ENCODE assay signal across 11 mouse cellular contexts in the genomic region with DNA sequence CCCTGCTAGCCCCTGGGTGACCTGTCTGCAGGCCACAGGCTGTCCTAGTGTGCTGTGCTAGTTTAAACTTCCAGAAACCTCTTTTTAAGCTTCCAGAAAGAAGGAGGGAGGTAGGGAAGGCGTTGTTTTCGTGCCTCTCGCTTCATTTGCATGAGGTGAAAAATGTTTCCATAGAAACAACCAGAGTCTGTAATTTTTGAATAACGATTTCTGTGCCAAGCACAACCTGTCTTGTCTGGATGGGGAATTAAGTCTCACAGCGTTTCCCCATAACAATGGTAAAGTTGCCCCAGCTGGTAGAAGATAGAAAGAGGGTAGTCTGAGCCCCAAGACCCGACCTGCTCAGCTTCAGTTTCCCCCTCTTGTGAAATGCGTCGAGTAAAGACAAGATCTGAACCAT. TPM values are rescaled to one million over a fixed set of nuclear protein-coding genes. Genes with fewer than 3 reads are reported as not detected.
A peak's percentile ranks its signal among the peaks of the same experiment; 100 is the strongest.
DNase-seq lines count a peak whose midpoint lies in the region; ATAC-seq and TF ChIP-seq lines count a peak whose summit lies in the region.
"Had no signal": no experiment of that assay in that cellular context is flagged by ENCODE, and none has a peak within 500 bp of the region (broad histone marks: within the 10 kb centered on the region; RNA-seq: fewer than 3 reads in every experiment).

No protein-coding gene starts in this region.

- peaks cover 47% of the 10 kb centered on the region for H3K4me1 ChIP-seq in hindbrain, embryonic 10.5 days (replicated peaks)
- H3K4me1 ChIP-seq in hindbrain, embryonic 16.5 days (ENCODE audit: control insufficient read depth, insufficient read depth, low read depth, low read length) = peaks cover 24% of the 10 kb centered on the region
- peaks cover 27% of the 10 kb centered on the region for H3K4me1 ChIP-seq in embryonic facial prominence, embryonic 10.5 days
- peaks cover 40% of the 10 kb centered on the region for H3K4me1 ChIP-seq in hindbrain, embryonic 13.5 days (replicated peaks)
- H3K4me1 ChIP-seq in midbrain, embryonic 13.5 days (replicated peaks) = peaks cover 41% of the 10 kb centered on the region

- H3K36me3 ChIP-seq in hindbrain, embryonic 10.5 days = no peaks in the 10 kb centered on the region
- H3K36me3 ChIP-seq in hindbrain, embryonic 16.5 days (ENCODE audit: control insufficient read depth, insufficient read depth, low read length) = no peaks in the 10 kb centered on the region
- H3K36me3 ChIP-seq in embryonic facial prominence, embryonic 10.5 days (replicated peaks) = no peaks in the 10 kb centered on the region
- H3K36me3 ChIP-seq in hindbrain, embryonic 13.5 days = no peaks in the 10 kb centered on the region
- no peaks in the 10 kb centered on the region for H3K36me3 ChIP-seq in midbrain, embryonic 13.5 days

- peak overlapping the region; percentile 73; the same call in 1 of the 2 replicates for H3K27ac ChIP-seq in hindbrain, embryonic 10.5 days
- no peak overlapping the region for H3K27ac ChIP-seq in hindbrain, embryonic 16.5 days (ENCODE audit: low read depth, low read length)
- H3K27ac ChIP-seq in embryonic facial prominence, embryonic 10.5 days (replicated peaks) = no peak overlapping the region
- peak overlapping the region; percentile 78; the same call in 1 of the 2 replicates for H3K27ac ChIP-seq in hindbrain, embryonic 13.5 days
- peak overlapping the region; percentile 79; the same call in 1 of the 2 replicates for H3K27ac ChIP-seq in midbrain, embryonic 13.5 days
- H3K27ac ChIP-seq in gastrocnemius, adult 2 months = no peak overlapping the region

- H3K9ac ChIP-seq in hindbrain, embryonic 16.5 days (ENCODE audit: low read depth, low read length) = no peak overlapping the region
- no peak overlapping the region for H3K9ac ChIP-seq in hindbrain, embryonic 13.5 days
- H3K9ac ChIP-seq in midbrain, embryonic 13.5 days (replicated peaks) = peak overlapping the region; percentile 34

- H3K4me2 ChIP-seq in hindbrain, embryonic 16.5 days (ENCODE audit: low read length) = no peak overlapping the region
- H3K4me2 ChIP-seq in hindbrain, embryonic 13.5 days = peak overlapping the region; percentile 25
- peak overlapping the region; percentile 32 for H3K4me2 ChIP-seq in midbrain, embryonic 13.5 days (replicated peaks)

- no peak for DNase-seq in hindbrain, embryonic 10.5 days (ENCODE audit: low spot score)
- no peak for DNase-seq in embryonic facial prominence, embryonic 10.5 days (ENCODE audit: low spot score)
- DNase-seq in gastrocnemius, adult 2 months = no peak
- DNase-seq in cerebellum, adult 11-12 months = no peak
- no peak for DNase-seq in adrenal gland, postnatal 4 days (ENCODE audit: low spot score in 2 of 2)

- H3K4me3 ChIP-seq in hindbrain, embryonic 10.5 days = peak overlapping the region; percentile 29
- no peak overlapping the region for H3K4me3 ChIP-seq in hindbrain, embryonic 16.5 days (ENCODE audit: low read length)
- peak overlapping the region; percentile 28; the same call in 1 of the 2 replicates for H3K4me3 ChIP-seq in embryonic facial prominence, embryonic 10.5 days
- H3K4me3 ChIP-seq in hindbrain, embryonic 13.5 days = no peak overlapping the region
- no peak overlapping the region for H3K4me3 ChIP-seq in midbrain, embryonic 13.5 days (replicated peaks)
- H3K4me3 ChIP-seq in gastrocnemius, adult 2 months = no peak overlapping the region

- H3K9me3 ChIP-seq in hindbrain, embryonic 10.5 days = no peaks in the 10 kb centered on the region
- H3K9me3 ChIP-seq in hindbrain, embryonic 16.5 days (ENCODE audit: control insufficient read depth, low read length) = no peaks in the 10 kb centered on the region
- no peaks in the 10 kb centered on the region for H3K9me3 ChIP-seq in embryonic facial prominence, embryonic 10.5 days
- no peaks in the 10 kb centered on the region for H3K9me3 ChIP-seq in hindbrain, embryonic 13.5 days
- H3K9me3 ChIP-seq in midbrain, embryonic 13.5 days = no peaks in the 10 kb centered on the region

- intact Hi-C loops in gastrocnemius, adult 2 months (cut with DNase I) = loop anchor here (1.0 kb wide), 1 partner anchor 490 kb away; no protein-coding TSS in a partner anchor

- H3K27me3 ChIP-seq in hindbrain, embryonic 10.5 days (ENCODE audit: insufficient read depth, poor library complexity, severe bottlenecking) = peaks cover 53% of the 10 kb centered on the region
- H3K27me3 ChIP-seq in hindbrain, embryonic 16.5 days (replicated peaks; ENCODE audit: control insufficient read depth, insufficient read depth, low read length) = no peaks in the 10 kb centered on the region
- H3K27me3 ChIP-seq in embryonic facial prominence, embryonic 10.5 days (replicated peaks; ENCODE audit: low read depth, poor library complexity, severe bottlenecking) = peaks cover 34% of the 10 kb centered on the region
- 0 out of 2 replicates have a peak, but pooled peaks cover 6% of the 10 kb centered on the region for H3K27me3 ChIP-seq in hindbrain, embryonic 13.5 days
- peaks cover 6% of the 10 kb centered on the region; the same call in 1 of the 2 replicates for H3K27me3 ChIP-seq in midbrain, embryonic 13.5 days
- H3K27me3 ChIP-seq: Patski had no signal

- WGBS in hindbrain, embryonic 10.5 days = 51% methylated on average over 8 of the region's 8 CpGs
- 23% methylated on average over 8 of the region's 8 CpGs for WGBS in hindbrain, embryonic 16.5 days
- WGBS in embryonic facial prominence, embryonic 10.5 days = 41% methylated on average over 8 of the region's 8 CpGs
- 30% methylated on average over 8 of the region's 8 CpGs for WGBS in hindbrain, embryonic 13.5 days
- 30% methylated on average over 8 of the region's 8 CpGs for WGBS in midbrain, embryonic 13.5 days

- no peak for ATAC-seq in hindbrain, embryonic 16.5 days
- no peak for ATAC-seq in hindbrain, embryonic 13.5 days (ENCODE audit: low FRiP score)
- no peak for ATAC-seq in midbrain, embryonic 13.5 days

- TF ChIP-seq CTCF in gastrocnemius, adult 2 months (IDR thresholded peaks at IDR 0.05) = no peak

RNA-seq across cellular contexts. Expression of a gene that starts 59.3 kb away (rescaled TPM):
- polyA plus RNA-seq in hindbrain, embryonic 10.5 days (2016; fragmentation: Nextera tagmentation; extraction: Ambion mirVana) = 64.4 and 82.8 TPM in 2 replicates
- polyA plus RNA-seq in hindbrain, embryonic 16.5 days (2015; fragmentation: Nextera tagmentation; extraction: Ambion mirVana) = 57.7 and 84.8 TPM in 2 replicates
- 287 and 291 TPM in 2 replicates for polyA plus RNA-seq in embryonic facial prominence, embryonic 10.5 days (2016; fragmentation: Nextera tagmentation; extraction: Ambion mirVana)
- polyA plus RNA-seq in hindbrain, embryonic 13.5 days (2015; fragmentation: Nextera tagmentation; extraction: Ambion mirVana) = 88.0 and 102 TPM in 2 replicates
- 117 and 118 TPM in 2 replicates for polyA plus RNA-seq in midbrain, embryonic 13.5 days (2015; fragmentation: Nextera tagmentation; extraction: Ambion mirVana)
- 1 to 10 TPM in 1 of 2 experiments, under 1 TPM in 1; 0.45 to 1.7 TPM for total RNA-seq in gastrocnemius, adult 2 months (2021)
- total RNA-seq in adrenal gland, postnatal 4 days (2021) = 1,000 to 10,000 TPM in 1 of 2 experiments, 100 to 1,000 TPM in 1; 974 to 1,168 TPM
- total RNA-seq: neutrophil, adult 5-6 weeks had no signal
- polyA plus RNA-seq: C2C12, Patski had no signal

Comparison
In these comparisons a context has a peak if more than half of its experiments do, and no peak if none do; other contexts are left out.
1. H3K27ac ChIP-seq: peak in hindbrain, embryonic 10.5 days (single experiment), hindbrain, embryonic 13.5 days (single experiment) and midbrain, embryonic 13.5 days (single experiment); none in hindbrain, embryonic 16.5 days (single experiment), embryonic facial prominence, embryonic 10.5 days (single experiment) and gastrocnemius, adult 2 months (single experiment).
2. H3K4me3 ChIP-seq: peak in hindbrain, embryonic 10.5 days (single experiment) and embryonic facial prominence, embryonic 10.5 days (single experiment); none in hindbrain, embryonic 16.5 days (single experiment), hindbrain, embryonic 13.5 days (single experiment), midbrain, embryonic 13.5 days (single experiment) and gastrocnemius, adult 2 months (single experiment).